Comparison of ENCODE assay signal across 32 mouse cellular contexts in the genomic region with DNA sequence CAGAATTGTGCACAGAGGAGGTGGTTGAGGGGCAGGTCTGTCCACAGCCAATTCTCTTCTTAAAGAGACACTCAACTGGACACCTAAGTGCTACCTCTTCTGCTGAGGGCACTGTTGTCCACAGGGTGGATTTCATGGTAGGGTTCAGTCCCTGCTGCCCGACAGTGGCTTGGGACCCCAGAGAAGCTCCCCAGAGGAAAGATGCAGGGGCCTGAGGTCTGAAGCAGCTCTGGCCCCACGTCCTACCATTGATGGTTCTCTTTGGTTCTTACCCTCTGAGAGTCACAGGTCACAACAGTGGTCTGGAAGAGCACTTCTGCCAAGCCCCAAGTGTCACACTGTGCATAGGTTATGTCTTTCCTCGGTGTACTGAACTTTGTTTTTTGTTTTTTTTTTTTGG. TPM values are rescaled to one million over a fixed set of nuclear protein-coding genes. Genes with fewer than 3 reads are reported as not detected.
DNase-seq lines count a peak whose midpoint lies in the region; ATAC-seq and TF ChIP-seq lines count a peak whose summit lies in the region.
"Had no signal": no experiment of that assay in that cellular context is flagged by ENCODE, and none has a peak within 500 bp of the region (broad histone marks: within the 10 kb centered on the region; RNA-seq: fewer than 3 reads in every experiment).

No protein-coding gene starts in this region.

- H3K9ac ChIP-seq in heart, embryonic 12.5 days, result no peak overlapping the region
- H3K9ac ChIP-seq in embryonic facial prominence, embryonic 13.5 days, result no peak overlapping the region
- H3K9ac ChIP-seq: heart, embryonic 13.5 days; hindbrain, embryonic 14.5 days; liver, embryonic 14.5 days; lung, embryonic 15.5 days; neural tube, embryonic 12.5 days; stomach, embryonic 15.5 days had no signal

- no peak overlapping the region for H3K4me2 ChIP-seq in heart, embryonic 12.5 days
- no peak overlapping the region for H3K4me2 ChIP-seq in embryonic facial prominence, embryonic 13.5 days
- H3K4me2 ChIP-seq: heart, embryonic 13.5 days; hindbrain, embryonic 14.5 days; lung, embryonic 15.5 days; neural tube, embryonic 12.5 days; stomach, embryonic 15.5 days had no signal

- H3K27me3 ChIP-seq in heart, embryonic 12.5 days (replicated peaks), result no peaks in the 10 kb centered on the region
- no peaks in the 10 kb centered on the region for H3K27me3 ChIP-seq in thymus, adult 2 months (ENCODE audit: control insufficient read depth, insufficient read depth, low read length)
- no peaks in the 10 kb centered on the region for H3K27me3 ChIP-seq in embryonic facial prominence, embryonic 13.5 days
- no peaks in the 10 kb centered on the region for H3K27me3 ChIP-seq in small intestine, adult 2 months (ENCODE audit: control insufficient read depth, insufficient read depth, low read length)
- H3K27me3 ChIP-seq: heart, embryonic 13.5 days; lung, embryonic 15.5 days; neural tube, embryonic 12.5 days; stomach, embryonic 15.5 days had no signal

- H3K4me1 ChIP-seq in heart, embryonic 12.5 days (replicated peaks), result peaks cover 16% of the 10 kb centered on the region
- peaks cover 73% of the 10 kb centered on the region for H3K4me1 ChIP-seq in thymus, adult 2 months (replicated peaks; ENCODE audit: control insufficient read depth, insufficient read depth, low read length)
- peaks cover 26% of the 10 kb centered on the region for H3K4me1 ChIP-seq in embryonic facial prominence, embryonic 13.5 days
- H3K4me1 ChIP-seq in small intestine, adult 2 months (ENCODE audit: control insufficient read depth, insufficient read depth, insufficient read length, low read length), result peaks cover 23% of the 10 kb centered on the region

- H3K9me3 ChIP-seq in heart, embryonic 12.5 days (replicated peaks), result no peaks in the 10 kb centered on the region
- no peaks in the 10 kb centered on the region for H3K9me3 ChIP-seq in embryonic facial prominence, embryonic 13.5 days
- H3K9me3 ChIP-seq: G1E; heart, embryonic 13.5 days; lung, embryonic 15.5 days; midbrain, embryonic 10.5 days; neural tube, embryonic 12.5 days; stomach, embryonic 15.5 days had no signal

- TF ChIP-seq POLR2A in thymus, adult 2 months (IDR thresholded peaks at IDR 0.05; ENCODE audit: control insufficient read depth, extremely low read depth, insufficient read depth, low read length, poor library complexity), result no peak
- TF ChIP-seq POLR2A in small intestine, adult 2 months (IDR thresholded peaks at IDR 0.05; ENCODE audit: low read depth, low read length), result no peak

- no peak for ATAC-seq in heart, embryonic 12.5 days (ENCODE audit: insufficient number of reproducible peaks, low FRiP score)
- ATAC-seq in embryonic facial prominence, embryonic 13.5 days (ENCODE audit: insufficient number of reproducible peaks, insufficient read depth, low FRiP score, low TSS enrichment, low read depth), result no peak
- ATAC-seq: forebrain, embryonic 16.5 days; intestine, postnatal 0 days; midbrain, embryonic 16.5 days had no signal

- WGBS in heart, embryonic 12.5 days, result 85% methylated on average over 3 of the region's 3 CpGs
- WGBS in thymus, adult 2 months, result 77% methylated on average over 3 of the region's 3 CpGs
- 75% methylated on average over 3 of the region's 3 CpGs for WGBS in embryonic facial prominence, embryonic 13.5 days
- 74% methylated on average over 3 of the region's 3 CpGs for WGBS in small intestine, adult 2 months

- DNase-seq in heart, adult 11 months, result peak; percentile 74
- DNase-seq in thymus, adult 2 months, result no peak
- no peak for DNase-seq in thymus, postnatal 14 days
- no peak for DNase-seq in embryo, embryonic 10.5 days (ENCODE audit: low spot score)
- DNase-seq in lung, adult 18-20 months, result no peak
- DNase-seq: adrenal gland, adult 8-10 months; cerebellum, adult 11-12 months; cerebellum, postnatal 10 days; gastrocnemius, adult 2 months; gastrocnemius, postnatal 36 days; heart, postnatal 10 days; layer of hippocampus, postnatal 36 days; left cerebral cortex, postnatal 4 days; liver; right cerebral cortex, postnatal 4 days had no signal

- peaks cover 49% of the 10 kb centered on the region for H3K36me3 ChIP-seq in heart, embryonic 12.5 days
- H3K36me3 ChIP-seq in thymus, adult 2 months (ENCODE audit: control insufficient read depth, insufficient read depth, low read length), result peaks cover 20% of the 10 kb centered on the region; the same call in 1 of the 2 replicates
- H3K36me3 ChIP-seq in embryonic facial prominence, embryonic 13.5 days, result peaks cover 60% of the 10 kb centered on the region
- peaks cover 21% of the 10 kb centered on the region for H3K36me3 ChIP-seq in small intestine, adult 2 months (ENCODE audit: control insufficient read depth, insufficient read depth, low read length)

- H3K27ac ChIP-seq in heart, embryonic 12.5 days (ENCODE audit: poor library complexity, severe bottlenecking), result no peak overlapping the region
- peak overlapping the region; percentile 78 for H3K27ac ChIP-seq in thymus, adult 2 months (ENCODE audit: control insufficient read depth, insufficient read depth, low read length)
- peak overlapping the region; percentile 60; the same call in 1 of the 2 replicates for H3K27ac ChIP-seq in embryonic facial prominence, embryonic 13.5 days
- H3K27ac ChIP-seq in small intestine, adult 2 months (ENCODE audit: insufficient read depth, low read depth, low read length), result peak overlapping the region; percentile 94
- H3K27ac ChIP-seq: hindbrain, embryonic 14.5 days; liver, embryonic 14.5 days; lung, embryonic 15.5 days; midbrain, embryonic 10.5 days; neural tube, embryonic 12.5 days had no signal

- no peak for TF ChIP-seq CTCF in thymus, adult 2 months (IDR thresholded peaks at IDR 0.05; ENCODE audit: borderline replicate concordance, control insufficient read depth, extremely low read depth, insufficient read depth, low read length, poor library complexity)
- TF ChIP-seq CTCF in small intestine, adult 2 months (IDR thresholded peaks at IDR 0.05; ENCODE audit: extremely low read depth, insufficient read length, insufficient replicate concordance, low read depth, low read length), result no peak

- H3K4me3 ChIP-seq in heart, embryonic 12.5 days, result no peak overlapping the region
- peak overlapping the region; percentile 46 for H3K4me3 ChIP-seq in thymus, adult 2 months (ENCODE audit: control insufficient read depth, insufficient read depth, low read length)
- no peak overlapping the region for H3K4me3 ChIP-seq in embryonic facial prominence, embryonic 13.5 days
- peak overlapping the region; percentile 60 for H3K4me3 ChIP-seq in small intestine, adult 2 months (ENCODE audit: low read depth, low read length)
- H3K4me3 ChIP-seq: erythroblast, embryonic 14.5 days; gastrocnemius, adult 2 months; heart, adult 2 months; heart, embryonic 13.5 days; lung, embryonic 15.5 days; midbrain, embryonic 10.5 days; myocyte; neural tube, embryonic 12.5 days; stomach, embryonic 15.5 days had no signal

RNA-seq across cellular contexts. Expression of a gene that starts 6.2 kb away (rescaled TPM):
- polyA plus RNA-seq in heart, embryonic 12.5 days (2016; fragmentation: Nextera tagmentation; extraction: Ambion mirVana), result 5.8 and 7.1 TPM in 2 replicates
- 210 and 228 TPM in 2 replicates for polyA plus RNA-seq in thymus, adult 2 months (2012; rRNA removed)
- polyA plus RNA-seq in embryonic facial prominence, embryonic 13.5 days (2015; fragmentation: Nextera tagmentation; extraction: Ambion mirVana), result 13.3 and 13.7 TPM in 2 replicates
- 51.9 and 174 TPM in 2 replicates for polyA plus RNA-seq in small intestine, adult 2 months (2012; rRNA removed)

RNA-seq across cellular contexts. Expression of a gene that starts 15.0 kb away (rescaled TPM):
- polyA plus RNA-seq in heart, embryonic 12.5 days (2016; fragmentation: Nextera tagmentation; extraction: Ambion mirVana), result 67.5 and 70.3 TPM in 2 replicates
- polyA plus RNA-seq in thymus, adult 2 months (2012; rRNA removed), result 2,502 and 2,648 TPM in 2 replicates
- polyA plus RNA-seq in embryonic facial prominence, embryonic 13.5 days (2015; fragmentation: Nextera tagmentation; extraction: Ambion mirVana), result 65.4 and 76.0 TPM in 2 replicates
- polyA plus RNA-seq in small intestine, adult 2 months (2012; rRNA removed), result 406 and 675 TPM in 2 replicates

RNA-seq across cellular contexts. Expression of a gene that starts 20.6 kb away (rescaled TPM):
- 17.9 and 19.6 TPM in 2 replicates for polyA plus RNA-seq in heart, embryonic 12.5 days (2016; fragmentation: Nextera tagmentation; extraction: Ambion mirVana)
- 37.9 and 39.9 TPM in 2 replicates for polyA plus RNA-seq in thymus, adult 2 months (2012; rRNA removed)
- 26.8 and 29.6 TPM in 2 replicates for polyA plus RNA-seq in embryonic facial prominence, embryonic 13.5 days (2015; fragmentation: Nextera tagmentation; extraction: Ambion mirVana)
- 5.8 and 10.7 TPM in 2 replicates for polyA plus RNA-seq in small intestine, adult 2 months (2012; rRNA removed)

RNA-seq across cellular contexts. Expression of a gene that starts 28.9 kb away (rescaled TPM):
- polyA plus RNA-seq in heart, embryonic 12.5 days (2016; fragmentation: Nextera tagmentation; extraction: Ambion mirVana), result 14.6 and 16.3 TPM in 2 replicates
- 11.7 and 11.9 TPM in 2 replicates for polyA plus RNA-seq in thymus, adult 2 months (2012; rRNA removed)
- polyA plus RNA-seq in embryonic facial prominence, embryonic 13.5 days (2015; fragmentation: Nextera tagmentation; extraction: Ambion mirVana), result 14.1 and 14.6 TPM in 2 replicates
- 5.5 and 11.3 TPM in 2 replicates for polyA plus RNA-seq in small intestine, adult 2 months (2012; rRNA removed)

RNA-seq across cellular contexts. Expression of a gene that starts 29.0 kb away (rescaled TPM):
- 715 and 742 TPM in 2 replicates for polyA plus RNA-seq in heart, embryonic 12.5 days (2016; fragmentation: Nextera tagmentation; extraction: Ambion mirVana)
- 31.4 and 52.2 TPM in 2 replicates for polyA plus RNA-seq in thymus, adult 2 months (2012; rRNA removed)
- 686 and 706 TPM in 2 replicates for polyA plus RNA-seq in embryonic facial prominence, embryonic 13.5 days (2015; fragmentation: Nextera tagmentation; extraction: Ambion mirVana)
- 0.58 and 1.6 TPM in 2 replicates for polyA plus RNA-seq in small intestine, adult 2 months (2012; rRNA removed)

Comparison
In these comparisons a context has a peak if more than half of its experiments do, and no peak if none do; other contexts are left out.
1. H3K4me3 ChIP-seq: peak in thymus, adult 2 months (single experiment) and small intestine, adult 2 months (single experiment); none in heart, embryonic 12.5 days (single experiment) and embryonic facial prominence, embryonic 13.5 days (single experiment).